Mouse (Mus musculus) limb, embryonic 11.5 days (tissue): ENCODE data around the gene Cbfa2t2. TPM values are rescaled to one million over a fixed set of nuclear protein-coding genes. Genes with fewer than 3 reads are reported as not detected.
"Not testable (repeated sequence)": the region's sequence is repeated elsewhere in the genome, so short reads cannot be mapped to it uniquely, and the experiment has no call there.

Source experiments
- ATAC-seq: fragments of 200-750 bp; cut with Nextera tagmentation; 2 replicates; pipeline ENCODE4 v1.8.0; 2017; ENCODE audit warnings: low read depth; ENCODE audit not compliant: insufficient number of reproducible peaks, low FRiP score, low TSS enrichment
- DNase-seq: peaks from one replicate; pipeline ENCODE4 v3.0.0-alpha.2; 2015; ENCODE audit warnings: low spot score
- H3K27ac ChIP-seq: fragments of 300-500 bp; sonication (generic); replicated peaks from 2 replicates; pipeline ENCODE4 v1.5.1; 2014; ENCODE audit warnings: low read depth, mild to moderate bottlenecking, low read length
- H3K27me3 ChIP-seq: fragments of 300-500 bp; sonication (generic); 2 replicates; pipeline ENCODE4 v1.6.1; 2014; ENCODE audit warnings: mild to moderate bottlenecking, low read length, mixed read lengths; ENCODE audit not compliant: control insufficient read depth, insufficient read depth
- H3K36me3 ChIP-seq: fragments of 300-500 bp; sonication (generic); 2 replicates; pipeline ENCODE4 v1.6.1; 2014; ENCODE audit warnings: mild to moderate bottlenecking, low read length, moderate library complexity, mixed read lengths; ENCODE audit not compliant: control insufficient read depth, insufficient read depth
- H3K4me1 ChIP-seq: fragments of 300-500 bp; sonication (generic); 2 replicates; pipeline ENCODE4 v1.6.1; 2014; ENCODE audit warnings: low read length, mixed read lengths; ENCODE audit not compliant: control insufficient read depth, insufficient read depth
- H3K4me2 ChIP-seq: fragments of 300-500 bp; sonication (generic); 2 replicates; pipeline ENCODE4 v1.6.1; 2014; ENCODE audit warnings: low read depth, mild to moderate bottlenecking, moderate library complexity; ENCODE audit not compliant: severe bottlenecking
- H3K4me3 ChIP-seq: fragments of 300-500 bp; sonication (generic); 2 replicates; pipeline ENCODE4 v1.5.1; 2014; ENCODE audit warnings: low read depth, low read length
- H3K9ac ChIP-seq: fragments of 300-500 bp; sonication (generic); 2 replicates; pipeline ENCODE4 v1.6.1; 2014; ENCODE audit warnings: mild to moderate bottlenecking, low read length
- H3K9me3 ChIP-seq: fragments of 300-500 bp; sonication (generic); 2 replicates; pipeline ENCODE4 v1.6.1; 2016; ENCODE audit warnings: low read length; ENCODE audit not compliant: control insufficient read depth
- whole genome bisulfite sequencing: fragments of 180-500 bp; shearing (Covaris S2); extraction: QIAGEN DNeasy Blood & Tissue Kit; methylation state at CpG from one replicate; pipeline ENCODE4 v1.1.7; 2014; 5-methylcytosine and 5-hydroxymethylcytosine counted together
- polyA plus RNA-seq: library from polyadenylated mRNA; unstranded; fragments of >200 nt; fragmentation: Nextera tagmentation; extraction: Ambion mirVana; gene quantifications from 2 replicates; pipeline ENCODE4 v1.2.1, GENCODE M21; 2014

Cbfa2t2 gene
- polyA plus RNA-seq, 1 experiment from 2014 or later = 44.1 TPM

DNA sequence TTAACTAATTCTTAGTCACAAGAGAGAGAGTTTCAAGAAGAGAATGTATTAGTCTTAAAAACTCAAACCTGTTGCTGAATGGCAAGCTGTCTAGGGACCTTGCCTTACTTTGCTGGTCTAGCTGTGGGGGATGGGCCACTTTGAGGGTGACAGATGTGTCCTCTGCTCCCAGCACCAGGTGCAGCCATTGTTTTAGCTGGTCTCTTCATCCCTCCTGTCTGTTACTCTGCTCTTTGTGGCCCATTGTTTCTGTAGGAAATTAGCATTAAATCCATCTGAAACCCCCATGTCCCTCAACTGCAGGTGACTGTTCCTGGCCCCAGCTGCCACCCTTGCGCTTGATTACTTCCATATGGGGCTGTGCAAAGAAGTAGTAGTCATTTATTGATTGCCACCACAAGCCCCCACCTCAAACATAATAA, 29.6 kb downstream of the Cbfa2t2 start:
- DNase-seq (peak; percentile 66), ATAC-seq (peak; percentile 62; the same call in 1 of the 2 replicates)
- Histone ChIP-seq H3K36me3 (no peaks in the 10 kb centered on the region; the same call in 1 of the 2 replicates), H3K9me3 (no peaks in the 10 kb centered on the region; the same call in 1 of the 2 replicates), H3K4me1 (peaks cover 24% of the 10 kb centered on the region), H3K27ac (no peak overlapping the region), H3K4me2 (no peak overlapping the region), H3K27me3 (no peaks in the 10 kb centered on the region), H3K4me3 (no peak overlapping the region), H3K9ac (no peak overlapping the region)
- WGBS = 18% methylated on average over 1 of the region's 1 CpGs

DNA sequence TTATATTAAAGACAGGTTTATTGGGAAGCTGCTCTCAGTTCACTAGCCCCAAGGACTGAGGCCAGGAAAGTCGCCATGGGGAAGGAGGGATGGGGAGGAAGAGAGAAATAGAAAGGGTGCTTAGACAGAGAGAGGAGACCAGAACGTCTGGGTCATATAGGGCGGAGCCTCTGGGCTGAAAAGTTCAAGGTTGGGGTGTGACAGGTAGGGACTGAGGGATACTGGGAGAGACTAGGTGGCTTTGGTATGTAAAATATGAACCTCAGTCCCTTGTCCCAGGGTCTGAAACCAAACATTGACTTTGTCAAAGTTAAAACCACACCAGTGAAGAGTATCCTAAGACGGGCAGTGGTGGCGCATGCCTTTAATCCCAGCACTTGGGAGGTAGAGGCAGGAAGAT, 30.9 kb downstream of the Cbfa2t2 start:
- Histone ChIP-seq H3K9ac (no peak overlapping the region), H3K4me1 (peaks cover 24% of the 10 kb centered on the region), H3K4me2 (no peak overlapping the region), H3K4me3 (no peak overlapping the region), H3K27ac (no peak overlapping the region), H3K27me3 (no peaks in the 10 kb centered on the region), H3K9me3 (no peaks in the 10 kb centered on the region; the same call in 1 of the 2 replicates), H3K36me3 (no peaks in the 10 kb centered on the region; the same call in 1 of the 2 replicates)
- no peak for ATAC-seq
- 73% methylated on average over 5 of the region's 5 CpGs for WGBS
- no peak for DNase-seq

DNA sequence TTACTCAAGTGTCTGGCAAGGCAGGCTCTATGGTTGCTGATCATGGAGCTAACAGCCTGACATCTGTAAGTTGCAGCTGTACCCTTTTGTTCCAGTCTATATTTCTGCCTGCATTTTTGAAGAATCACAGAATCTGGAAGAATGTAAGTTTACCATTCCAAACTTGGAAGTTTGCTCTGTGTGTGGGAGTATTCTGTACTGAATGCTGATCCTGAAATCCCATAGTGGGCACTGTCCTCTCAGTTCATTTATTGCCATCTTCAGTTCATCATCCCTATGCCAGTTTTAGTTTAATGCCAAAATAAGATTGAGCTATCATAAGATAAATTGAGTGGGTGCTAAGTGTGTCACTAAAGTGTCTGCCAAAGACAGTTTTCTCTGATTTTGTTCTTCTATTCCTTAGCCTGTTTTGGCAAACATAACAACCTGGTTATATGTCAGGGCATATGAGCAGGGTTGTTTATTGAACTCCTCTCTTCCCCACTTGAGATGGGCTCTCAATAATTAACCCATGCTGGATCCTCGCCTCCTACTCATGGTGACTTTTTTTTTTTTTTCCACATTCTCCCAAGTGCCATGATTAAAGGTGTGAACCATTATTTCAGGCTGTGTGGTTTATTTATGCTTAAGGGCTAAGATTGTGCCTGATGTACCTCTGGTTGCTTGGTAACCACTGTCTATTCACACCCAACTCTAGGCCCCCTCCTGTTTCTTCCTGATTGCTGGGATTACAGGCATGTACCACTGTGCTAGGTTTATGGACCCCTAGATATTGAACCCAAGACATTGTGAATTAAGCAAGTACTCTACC, 38.2 kb downstream of the Cbfa2t2 start:
- no peak for ATAC-seq
- 79% methylated on average over 1 of the region's 1 CpGs for WGBS

DNA sequence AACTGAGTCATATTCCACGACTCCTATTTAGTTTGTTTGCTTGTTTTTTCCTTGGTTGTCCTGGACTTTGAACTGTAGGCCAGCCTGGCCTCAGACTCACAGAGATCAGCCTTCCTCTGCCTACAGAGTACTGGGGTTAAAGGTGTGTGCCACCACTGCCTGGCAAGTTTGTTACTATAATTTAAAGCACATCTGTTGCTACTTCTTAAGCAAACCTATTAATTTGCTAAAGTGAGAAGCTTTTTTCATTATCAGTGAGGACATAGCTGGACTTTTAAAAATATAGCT, 38.7 kb downstream of the Cbfa2t2 start:
- Histone ChIP-seq H3K4me2 (no peak overlapping the region), H3K27me3 (no peaks in the 10 kb centered on the region), H3K27ac (no peak overlapping the region), H3K36me3 (no peaks in the 10 kb centered on the region), H3K4me1 (no peaks in the 10 kb centered on the region), H3K9ac (no peak overlapping the region), H3K9me3 (no peaks in the 10 kb centered on the region), H3K4me3 (no peak overlapping the region)
- WGBS = 69% methylated on average over 1 of the region's 1 CpGs
- ATAC-seq (no peak), DNase-seq (no peak)

More for the DNA sequence above, 38.2 kb downstream of the Cbfa2t2 start:
- H3K27ac ChIP-seq = no peak overlapping the region
- H3K36me3 ChIP-seq = no peaks in the 10 kb centered on the region
- no peak overlapping the region for H3K4me3 ChIP-seq
- no peaks in the 10 kb centered on the region for H3K4me1 ChIP-seq
- no peaks in the 10 kb centered on the region for H3K9me3 ChIP-seq
- H3K9ac ChIP-seq = no peak overlapping the region
- DNase-seq = no peak
- H3K4me2 ChIP-seq = no peak overlapping the region
- H3K27me3 ChIP-seq = no peaks in the 10 kb centered on the region

DNA sequence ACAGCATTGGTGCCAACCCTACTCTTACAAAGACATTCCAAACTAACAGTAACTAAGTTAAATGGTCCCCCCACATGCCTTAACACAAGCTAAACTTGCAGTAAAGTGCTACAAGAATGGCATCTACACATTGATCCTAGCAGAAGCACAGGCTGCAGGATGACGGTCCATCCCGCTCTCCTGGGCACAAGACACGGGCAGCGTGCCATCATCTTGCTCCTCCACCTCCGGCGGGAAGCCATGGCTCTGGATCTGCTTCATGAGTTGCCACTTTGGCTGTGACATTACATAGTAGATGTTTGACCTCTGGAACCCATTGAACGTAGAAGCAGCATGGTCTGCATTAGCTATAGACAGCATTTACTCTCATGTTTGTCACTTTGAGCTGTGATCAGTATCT, 39.6 kb downstream of the Cbfa2t2 start:
- ATAC-seq (no peak), DNase-seq (no peak)
- Histone ChIP-seq H3K9me3 (no peaks in the 10 kb centered on the region), H3K4me2 (no peak overlapping the region), H3K27me3 (no peaks in the 10 kb centered on the region), H3K4me3 (no peak overlapping the region), H3K4me1 (no peaks in the 10 kb centered on the region), H3K36me3 (no peaks in the 10 kb centered on the region), H3K9ac (no peak overlapping the region), H3K27ac (no peak overlapping the region)
- 92% methylated on average over 7 of the region's 7 CpGs for WGBS

DNA sequence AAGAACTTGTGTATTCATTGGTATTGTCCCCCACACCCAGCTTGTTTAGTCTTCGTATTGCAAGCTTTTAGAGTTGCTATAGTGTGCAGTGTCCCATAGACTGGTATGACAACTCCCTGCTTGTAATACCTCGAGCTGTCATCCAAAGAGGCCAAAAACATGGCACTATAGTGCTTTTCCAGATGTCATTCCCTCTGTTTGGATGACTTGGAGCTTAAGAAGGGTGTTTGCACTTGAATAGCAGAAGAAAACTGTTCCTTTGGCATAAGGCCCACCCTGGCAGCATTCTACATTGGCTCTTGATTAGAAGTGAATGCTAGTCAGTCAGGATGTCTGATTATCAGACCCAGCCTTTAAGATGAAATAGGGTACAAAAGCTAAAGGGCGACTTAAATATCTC, 40.7 kb downstream of the Cbfa2t2 start:
- WGBS = 80% methylated on average over 3 of the region's 3 CpGs
- H3K4me3 ChIP-seq = no peak overlapping the region
- no peak overlapping the region for H3K4me2 ChIP-seq

DNA sequence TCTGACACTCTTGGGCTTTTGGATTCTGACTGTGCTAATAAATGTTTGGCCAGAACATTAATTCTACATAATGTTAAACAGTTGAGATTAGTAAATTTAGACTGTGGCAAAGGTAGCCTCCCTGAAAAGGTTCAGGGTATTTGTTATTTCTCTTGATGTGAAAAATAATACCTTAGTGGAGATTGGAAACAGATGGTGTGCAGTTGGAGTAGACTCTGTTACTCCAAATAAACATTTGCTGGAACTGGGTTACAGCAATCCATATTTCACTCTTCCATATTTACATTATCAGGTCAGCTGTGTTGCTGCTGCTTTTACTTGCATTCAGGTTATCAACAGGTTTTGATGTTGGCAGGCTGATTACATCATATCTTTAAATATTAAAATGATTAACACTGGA, 55.5 kb downstream of the Cbfa2t2 start:
- H3K9me3 ChIP-seq = no peaks in the 10 kb centered on the region
- ATAC-seq (no peak), DNase-seq (no peak)
- no peak overlapping the region for H3K27ac ChIP-seq
- no peak overlapping the region for H3K4me3 ChIP-seq
- no peaks in the 10 kb centered on the region for H3K36me3 ChIP-seq
- H3K4me1 ChIP-seq = peaks cover 2% of the 10 kb centered on the region; the same call in 1 of the 2 replicates
- no peak overlapping the region for H3K9ac ChIP-seq
- H3K27me3 ChIP-seq = no peaks in the 10 kb centered on the region
- no peak overlapping the region for H3K4me2 ChIP-seq

More for the DNA sequence above, 40.7 kb downstream of the Cbfa2t2 start:
- Histone ChIP-seq H3K9me3 (no peaks in the 10 kb centered on the region), H3K27me3 (no peaks in the 10 kb centered on the region), H3K4me1 (no peaks in the 10 kb centered on the region), H3K36me3 (no peaks in the 10 kb centered on the region), H3K9ac (no peak overlapping the region), H3K27ac (no peak overlapping the region)
- DNase-seq = no peak
- no peak for ATAC-seq

DNA sequence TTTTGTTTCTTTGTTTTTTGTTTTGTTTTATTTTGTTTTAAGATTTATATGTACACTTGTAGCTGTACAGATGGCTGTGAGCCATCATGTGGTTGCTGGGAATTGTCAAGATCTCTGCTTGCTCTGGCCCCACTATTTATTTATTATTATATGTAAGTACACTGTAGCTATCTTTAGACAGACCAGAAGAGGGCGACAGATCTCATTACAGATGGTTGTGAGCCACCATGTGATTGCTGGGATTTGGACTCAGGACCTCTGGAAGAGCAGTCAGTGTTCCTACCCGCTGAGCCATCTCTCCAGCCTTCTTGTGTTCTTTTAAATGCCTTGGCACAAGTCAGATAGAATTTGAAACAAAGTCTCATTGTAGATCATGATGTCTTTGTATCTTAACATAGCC, 57.3 kb downstream of the Cbfa2t2 start:
- H3K9me3 ChIP-seq, H3K9ac ChIP-seq, H3K4me1 ChIP-seq, H3K27ac ChIP-seq, H3K36me3 ChIP-seq, H3K4me2 ChIP-seq, H3K4me3 ChIP-seq, DNase-seq, H3K27me3 ChIP-seq, ATAC-seq: not testable (repeated sequence)
- WGBS = 42% methylated on average over 2 of the region's 2 CpGs

DNA sequence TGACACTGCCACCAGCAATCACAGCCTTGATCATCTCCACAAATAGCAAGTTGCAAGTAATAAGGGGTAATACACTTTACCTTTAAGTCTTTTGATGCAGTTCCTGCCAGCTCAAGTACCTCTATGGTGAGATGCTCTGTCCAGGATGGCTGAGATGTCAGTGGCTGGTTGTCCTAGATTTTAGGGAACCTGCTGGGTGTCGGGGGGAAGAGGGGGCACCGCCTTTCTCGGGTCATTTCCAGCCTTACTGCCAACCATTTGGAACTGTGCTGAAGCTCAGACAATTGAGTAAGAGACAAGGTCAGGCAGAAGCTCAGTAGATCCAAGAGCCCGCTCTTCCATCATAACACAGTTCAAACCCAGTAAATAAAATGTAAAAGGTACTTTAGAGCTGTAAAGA, 58.7 kb downstream of the Cbfa2t2 start:
- Histone ChIP-seq H3K27ac (no peak overlapping the region), H3K9me3 (no peaks in the 10 kb centered on the region), H3K36me3 (no peaks in the 10 kb centered on the region), H3K9ac (no peak overlapping the region), H3K4me1 (peaks cover 2% of the 10 kb centered on the region; the same call in 1 of the 2 replicates), H3K27me3 (no peaks in the 10 kb centered on the region), H3K4me2 (no peak overlapping the region), H3K4me3 (no peak overlapping the region)
- DNase-seq (no peak), ATAC-seq (no peak)
- WGBS = 95% methylated on average over 4 of the region's 4 CpGs
